Mouse (Mus musculus) frontal cortex, adult 2 months (tissue): ENCODE results near the gene Ptrhd1. TPM values are rescaled to one million over a fixed set of nuclear protein-coding genes. Genes with fewer than 3 reads are reported as not detected.
A peak's percentile ranks its signal among the peaks of the same experiment; 100 is the strongest.

Experiments used
- DNase-seq, 2 experiments: peaks; one replicate each; pipeline ENCODE4 v3.0.0; 2022; ENCODE audit warnings: low spot score in 1 of 2; ENCODE audit errors: extremely low spot score in 1 of 2
- polyA plus RNA-seq: library from polyadenylated mRNA; depleted of rRNA; stranded (reverse); fragments of >200 nt; gene quantifications from 2 replicates; pipeline ENCODE4 v1.2.3, GENCODE M21; 2012; rRNA removed

Gene Ptrhd1
- polyA plus RNA-seq: 6.7 and 6.8 TPM in 2 replicates

GRCm38 (mm10) chr12:4233572-4234508 lies at the start of gene Ptrhd1, which contains the start of gene Cenpo:
Gene Ptrhd1 (plus strand): TSS chr12:4234027.
Gene Cenpo (minus strand): TSS chr12:4234294.
- DNase-seq: peak; percentile 95 to 97

GRCm38 (mm10) chr12:4184648-4185047 lies 49.2 kb upstream of the Ptrhd1 start:
- DNase-seq: no peak

- no peak for DNase-seq
Observed at GRCm38 (mm10) chr12:4188171-4189059, 45.4 kb upstream of the Ptrhd1 start.

GRCm38 (mm10) chr12:4189060-4189447 lies 44.8 kb upstream of the Ptrhd1 start:
- no peak for DNase-seq

GRCm38 (mm10) chr12:4192514-4192913 lies 41.3 kb upstream of the Ptrhd1 start:
- no peak for DNase-seq

- DNase-seq: no peak
Observed at GRCm38 (mm10) chr12:4193025-4193740, 40.6 kb upstream of the Ptrhd1 start.

- peak in 1 of 2 experiments; percentile 61 for DNase-seq
Observed at GRCm38 (mm10) chr12:4194643-4195042, 39.2 kb upstream of the Ptrhd1 start.

- no peak for DNase-seq
Observed at GRCm38 (mm10) chr12:4198702-4199101, 35.1 kb upstream of the Ptrhd1 start.

- DNase-seq: no peak
Observed at GRCm38 (mm10) chr12:4199271-4199670, 34.6 kb upstream of the Ptrhd1 start.

- peak; percentile 66 to 86 for DNase-seq
Observed at GRCm38 (mm10) chr12:4201454-4202200, 32.2 kb upstream of the Ptrhd1 start.

GRCm38 (mm10) chr12:4202206-4202605 lies 31.6 kb upstream of the Ptrhd1 start:
- no peak for DNase-seq

- DNase-seq: no peak
Observed at GRCm38 (mm10) chr12:4206106-4206505, 27.7 kb upstream of the Ptrhd1 start.

GRCm38 (mm10) chr12:4208405-4209133 lies 25.3 kb upstream of the Ptrhd1 start:
- DNase-seq: peak; percentile 56 to 85

- no peak for DNase-seq
Observed at GRCm38 (mm10) chr12:4209196-4209595, 24.6 kb upstream of the Ptrhd1 start.

- no peak for DNase-seq
Observed at GRCm38 (mm10) chr12:4211174-4211573, 22.7 kb upstream of the Ptrhd1 start.

- no peak for DNase-seq
Observed at GRCm38 (mm10) chr12:4212908-4213307, 20.9 kb upstream of the Ptrhd1 start.

- no peak for DNase-seq
Observed at GRCm38 (mm10) chr12:4230156-4230555, 3.7 kb upstream of the Ptrhd1 start.

GRCm38 (mm10) chr12:4232777-4233176 lies 1.1 kb upstream of the Ptrhd1 start:
- DNase-seq: no peak

GRCm38 (mm10) chr12:4237481-4237880 lies 3.7 kb downstream of the Ptrhd1 start:
- DNase-seq: no peak
